In the genomic region with DNA sequence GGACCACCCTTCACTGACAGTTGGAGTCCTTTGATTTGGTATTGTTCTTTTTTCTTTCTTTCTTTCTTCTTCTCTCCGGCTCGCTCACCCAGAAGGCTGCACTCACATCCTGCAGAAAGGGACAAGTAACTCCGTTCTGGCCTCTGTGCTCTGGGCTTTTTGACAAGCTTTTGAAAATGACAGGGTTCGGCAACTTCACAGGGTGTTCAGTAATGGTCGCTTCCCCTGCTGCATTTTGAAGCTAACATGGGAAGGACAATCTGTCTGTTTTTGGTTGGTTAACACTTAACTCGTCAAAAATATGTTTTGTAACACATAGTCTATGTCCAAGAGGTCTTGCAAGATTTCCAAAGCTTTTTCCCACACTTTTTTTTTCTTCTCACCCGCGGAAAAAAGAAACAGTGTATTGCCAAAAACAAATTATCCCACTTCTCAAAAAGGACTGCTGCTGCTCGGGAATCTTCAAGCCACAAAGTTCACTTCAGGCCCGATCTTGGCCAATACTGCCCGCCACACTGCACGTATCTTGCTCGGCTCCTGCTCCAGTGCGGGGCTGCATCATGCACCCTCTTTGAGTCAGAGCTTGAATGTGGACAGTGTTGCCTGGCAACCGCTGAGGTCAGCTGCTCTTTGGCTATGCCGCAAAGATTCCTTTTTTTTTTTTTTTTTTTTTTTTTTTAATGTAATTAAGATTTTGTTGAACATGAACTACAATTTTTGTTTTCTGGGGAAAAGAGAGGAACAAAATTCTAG, we compare ENCODE assay signal across 7 mouse cellular contexts.
DNase-seq lines count a peak whose midpoint lies in the region; ATAC-seq lines count a peak whose summit lies in the region.

No protein-coding gene starts in this region.

- H3K4me2 ChIP-seq in midbrain, embryonic 13.5 days (replicated peaks), result 0 out of 2 replicates have a peak overlapping the region, but pooled peaks have one; percentile 21
- H3K4me2 ChIP-seq in liver, embryonic 12.5 days, result no peak overlapping the region

- no peaks in the 10 kb centered on the region for H3K36me3 ChIP-seq in midbrain, embryonic 13.5 days
- H3K36me3 ChIP-seq in liver, embryonic 12.5 days, result no peaks in the 10 kb centered on the region

- 39% methylated on average over 16 of the region's 16 CpGs for WGBS in midbrain, embryonic 13.5 days
- 60% methylated on average over 16 of the region's 16 CpGs for WGBS in liver, embryonic 12.5 days (ENCODE audit: insufficient replicate concordance)

- H3K27me3 ChIP-seq in midbrain, embryonic 13.5 days, result no peaks in the 10 kb centered on the region
- no peaks in the 10 kb centered on the region for H3K27me3 ChIP-seq in liver, embryonic 12.5 days (replicated peaks)

- H3K4me1 ChIP-seq in midbrain, embryonic 13.5 days (replicated peaks), result no peaks in the 10 kb centered on the region; the same call in 1 of the 2 replicates
- no peaks in the 10 kb centered on the region for H3K4me1 ChIP-seq in liver, embryonic 12.5 days

- peak; percentile 95 for ATAC-seq in midbrain, embryonic 13.5 days
- ATAC-seq in activated CD4-positive, CD25-positive, alpha-beta regulatory T cell, adult 4 months, result no peak
- no peak for ATAC-seq in liver, embryonic 12.5 days

- DNase-seq in left cerebral cortex, adult 8-10 months (ENCODE audit: low spot score in 2 of 2), result peak; percentile 5 to 22
- no peak for DNase-seq in left cerebral cortex, postnatal 36 days (ENCODE audit: low spot score in 2 of 2)
- DNase-seq in embryo, embryonic 10.5 days (ENCODE audit: low spot score), result peak; percentile 44
- peak; percentile 36 to 53 for DNase-seq in heart, postnatal 10 days

- H3K9me3 ChIP-seq in midbrain, embryonic 13.5 days, result no peaks in the 10 kb centered on the region
- no peaks in the 10 kb centered on the region for H3K9me3 ChIP-seq in liver, embryonic 12.5 days (replicated peaks)

- no peak overlapping the region for H3K4me3 ChIP-seq in midbrain, embryonic 13.5 days (replicated peaks)
- no peak overlapping the region for H3K4me3 ChIP-seq in liver, embryonic 12.5 days

- H3K27ac ChIP-seq in midbrain, embryonic 13.5 days, result no peak overlapping the region
- H3K27ac ChIP-seq in liver, embryonic 12.5 days, result no peak overlapping the region

- intact Hi-C loops in left cerebral cortex, postnatal 36 days (cut with DNase I), result no loop called here
- intact Hi-C loops in heart, postnatal 10 days (cut with DNase I), result no loop called here

- H3K9ac ChIP-seq in midbrain, embryonic 13.5 days (replicated peaks), result no peak overlapping the region
- H3K9ac ChIP-seq in liver, embryonic 12.5 days, result no peak overlapping the region

Comparison
In these comparisons a context has a peak if more than half of its experiments do, and no peak if none do; other contexts are left out.
1. DNase-seq: peak in left cerebral cortex, adult 8-10 months (2 of 2), embryo, embryonic 10.5 days (single experiment) and heart, postnatal 10 days (2 of 2); none in left cerebral cortex, postnatal 36 days (0 of 2).